Mouse (Mus musculus) cerebellum, adult 2 months (tissue): ENCODE results near the gene Fnbp4.

Experiments used
- CTCF ChIP-seq: fragments of 200-500 bp; IDR thresholded peaks from 2 replicates; pipeline ENCODE4 v1.5.1; 2011; ENCODE audit warnings: low read depth, mild to moderate bottlenecking, control low read depth, low read length, moderate library complexity, borderline replicate concordance; ENCODE audit not compliant: insufficient read depth
- POLR2A ChIP-seq: fragments of 200-500 bp; IDR thresholded peaks from 2 replicates; pipeline ENCODE4 v1.6.1; 2011; ENCODE audit warnings: low read length, control low read depth, borderline replicate concordance; ENCODE audit not compliant: insufficient read depth

DNA sequence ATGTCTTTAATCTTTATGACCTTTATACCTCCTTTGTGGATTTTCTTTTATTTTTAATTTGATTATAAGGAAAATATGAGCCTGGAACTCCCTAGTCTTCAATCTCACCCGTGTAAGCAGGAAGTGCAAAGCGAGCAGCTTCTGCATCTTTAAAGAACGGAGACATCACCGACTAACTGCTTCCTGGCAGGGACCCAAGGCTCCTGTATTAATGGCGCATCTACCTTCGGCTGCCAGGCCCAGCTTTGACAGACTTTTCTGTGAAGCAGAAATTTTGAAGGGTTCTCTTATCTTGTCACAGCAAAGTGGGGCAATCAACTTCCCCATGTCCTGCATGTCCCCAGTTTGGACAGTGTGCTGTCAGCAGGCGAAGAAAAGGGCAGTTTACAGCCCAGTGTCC is 83.6 kb downstream of the Fnbp4 start:
- TF ChIP-seq CTCF (no peak), POLR2A (no peak)
